Mouse (Mus musculus): ENCODE results near the gene Il1rapl2.
"Not testable (repeated sequence)": the region's sequence is repeated elsewhere in the genome, so short reads cannot be mapped to it uniquely, and the experiment has no call there.

Il1rapl2 gene

GRCm38 (mm10) chrX:138234626-138235025 is 664.2 kb downstream of the Il1rapl2 start:
- DNase-seq = no peak

GRCm38 (mm10) chrX:138348736-138349135 is 778.3 kb downstream of the Il1rapl2 start:
- DNase-seq = not testable (repeated sequence)

- no peak for DNase-seq
Observed at GRCm38 (mm10) chrX:138433794-138434193, 863.4 kb downstream of the Il1rapl2 start.

GRCm38 (mm10) chrX:138437939-138438338 is 867.5 kb downstream of the Il1rapl2 start:
- DNase-seq = peak; percentile 7

GRCm38 (mm10) chrX:138449856-138450255 is 879.4 kb downstream of the Il1rapl2 start:
- no peak for DNase-seq

GRCm38 (mm10) chrX:138478488-138478887 is 908.1 kb downstream of the Il1rapl2 start:
- DNase-seq = no peak

GRCm38 (mm10) chrX:138500510-138500909 is 930.1 kb downstream of the Il1rapl2 start:
- no peak for DNase-seq

GRCm38 (mm10) chrX:138505049-138505448 is 934.6 kb downstream of the Il1rapl2 start:
- DNase-seq = no peak

GRCm38 (mm10) chrX:138620106-138620505 is 1049.7 kb downstream of the Il1rapl2 start:
- no peak for DNase-seq

- no peak for DNase-seq
Observed at GRCm38 (mm10) chrX:138625311-138625710, 1054.9 kb downstream of the Il1rapl2 start.

GRCm38 (mm10) chrX:138722372-138722771 is 1152.0 kb downstream of the Il1rapl2 start:
- DNase-seq = no peak

- no peak for DNase-seq
Observed at GRCm38 (mm10) chrX:138800958-138801357, 1230.5 kb downstream of the Il1rapl2 start.

GRCm38 (mm10) chrX:138831876-138832275 is 1261.5 kb downstream of the Il1rapl2 start:
- DNase-seq = no peak

GRCm38 (mm10) chrX:138833894-138834293 is 1263.5 kb downstream of the Il1rapl2 start:
- no peak for DNase-seq

- DNase-seq = peak; percentile 1
Observed at GRCm38 (mm10) chrX:138838381-138838780, 1268.0 kb downstream of the Il1rapl2 start.

Measured in lung, postnatal 14 days (tissue).